Mouse (Mus musculus) limb, embryonic 15.5 days (tissue): ENCODE measurements around the gene Vezt. TPM values are rescaled to one million over a fixed set of nuclear protein-coding genes. Genes with fewer than 3 reads are reported as not detected.

ENCODE experiments used
- ATAC-seq: fragments of 200-750 bp; cut with Nextera tagmentation; 2 replicates; pipeline ENCODE4 v1.8.0; 2017; ENCODE audit warnings: low read depth, moderate TSS enrichment; ENCODE audit not compliant: insufficient number of reproducible peaks, low FRiP score, low TSS enrichment
- H3K27ac ChIP-seq: fragments of 300-500 bp; sonication (generic); 2 replicates; pipeline ENCODE4 v1.5.1; 2015; ENCODE audit warnings: moderate library complexity, mild to moderate bottlenecking, inconsistent platforms
- H3K27me3 ChIP-seq: fragments of 300-500 bp; sonication (generic); 2 replicates; pipeline ENCODE4 v1.6.1; 2015; ENCODE audit warnings: inconsistent platforms
- H3K36me3 ChIP-seq: fragments of 300-500 bp; sonication (generic); 2 replicates; pipeline ENCODE4 v1.6.1; 2015; ENCODE audit warnings: inconsistent platforms
- H3K4me1 ChIP-seq: fragments of 300-500 bp; sonication (generic); 2 replicates; pipeline ENCODE4 v1.6.1; 2015; ENCODE audit warnings: inconsistent platforms
- H3K4me2 ChIP-seq: fragments of 300-500 bp; sonication (generic); 2 replicates; pipeline ENCODE4 v1.6.1; 2015; ENCODE audit warnings: mild to moderate bottlenecking, inconsistent platforms
- H3K4me3 ChIP-seq: fragments of 300-500 bp; sonication (generic); 2 replicates; pipeline ENCODE4 v1.5.1; 2015; ENCODE audit warnings: mild to moderate bottlenecking, inconsistent platforms
- H3K9ac ChIP-seq: fragments of 300-500 bp; sonication (generic); 2 replicates; pipeline ENCODE4 v1.6.1; 2015; ENCODE audit warnings: inconsistent platforms
- H3K9me3 ChIP-seq: fragments of 300-500 bp; sonication (generic); 2 replicates; pipeline ENCODE4 v1.6.1; 2016; ENCODE audit warnings: inconsistent platforms
- WGBS: fragments of 180-500 bp; shearing (Covaris S2); methylation state at CpG from one replicate; pipeline ENCODE4 v1.1.7; 2015; 5-methylcytosine and 5-hydroxymethylcytosine counted together
- microRNA counts: library from miRNA; unstranded; fragments of <30 nt; microRNA quantifications from one replicate; lab custom pipeline; 2016
- microRNA-seq: library from miRNA; unstranded; fragments of <30 nt; microRNA quantifications from one replicate; pipeline ENCODE4, GENCODE M21; 2016
- polyA plus RNA-seq: library from polyadenylated mRNA; unstranded; fragments of >200 nt; fragmentation: Nextera tagmentation; extraction: Ambion mirVana; gene quantifications from 2 replicates; pipeline ENCODE4 v1.2.1, GENCODE M21; 2015

Vezt gene
- polyA plus RNA-seq, 1 experiment from 2014 or later, result 26.3 TPM

DNA sequence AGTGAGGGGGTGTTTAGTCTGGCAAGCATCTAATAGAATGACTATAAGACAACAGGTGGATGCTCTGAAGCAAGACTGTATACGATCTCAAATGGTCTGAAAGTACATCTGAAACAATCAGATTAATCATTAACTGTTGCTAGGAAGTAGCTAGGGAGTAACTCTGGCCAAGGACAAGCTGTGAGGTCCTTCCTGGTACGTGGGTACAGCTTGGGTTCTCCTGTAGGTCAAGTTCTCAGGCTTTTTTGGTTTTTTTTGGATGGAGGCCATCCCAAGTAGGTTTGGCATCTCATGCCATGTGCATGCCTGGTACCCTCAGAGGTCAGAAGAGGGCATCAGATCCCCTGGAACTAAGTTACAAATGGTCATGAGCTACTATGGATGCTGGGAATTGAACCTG is 136.3 kb downstream of the Vezt start:
- Histone ChIP-seq H3K9me3 (no peaks in the 10 kb centered on the region), H3K27ac (no peak overlapping the region), H3K9ac (no peak overlapping the region), H3K36me3 (no peaks in the 10 kb centered on the region), H3K4me1 (no peaks in the 10 kb centered on the region), H3K4me2 (no peak overlapping the region), H3K4me3 (no peak overlapping the region), H3K27me3 (no peaks in the 10 kb centered on the region)
- 57% methylated on average over 2 of the region's 2 CpGs for WGBS
- no peak for ATAC-seq

DNA sequence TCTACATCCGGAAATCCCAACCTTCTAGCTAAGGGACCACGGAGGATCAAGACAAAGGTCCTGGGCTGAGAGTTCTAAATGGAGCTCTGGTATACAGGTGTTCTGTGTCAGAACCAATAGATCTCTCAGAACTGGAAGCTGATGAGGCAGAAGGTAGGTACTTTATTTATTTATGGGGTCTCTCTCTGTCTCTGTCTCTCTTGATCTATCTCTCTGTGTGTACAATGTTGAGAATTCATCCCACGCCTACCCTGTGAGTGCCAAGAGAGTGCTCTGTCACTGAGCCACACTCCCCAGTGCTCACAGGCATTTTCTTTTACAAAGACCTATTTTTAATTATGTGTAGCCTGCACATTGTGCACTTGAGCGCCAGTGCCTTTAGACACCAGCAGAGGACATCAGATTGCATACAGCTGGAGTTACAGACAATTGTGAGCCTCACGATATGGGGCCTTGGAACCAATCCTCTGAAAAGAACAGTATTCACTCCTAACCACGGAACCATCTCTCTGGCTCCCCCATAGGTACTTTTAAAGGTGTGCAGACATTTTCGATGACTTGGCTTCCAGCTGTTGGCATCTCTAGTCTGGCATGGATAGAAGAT is 138.5 kb downstream of the Vezt start, which contains the start of gene Metap2:
Gene Metap2, minus strand, starts transcription at position 51 of the 604 bp plus-strand sequence.
- Histone ChIP-seq H3K4me3 (no peak within 1 kb of the TSS), H3K9ac (no peak within 1 kb of the TSS), H3K9me3 (no peaks in the 10 kb centered on the region), H3K4me2 (no peak within 1 kb of the TSS), H3K36me3 (no peaks in the 10 kb centered on the region), H3K27me3 (no peaks in the 10 kb centered on the region), H3K4me1 (no peaks in the 10 kb centered on the region), H3K27ac (no peak within 1 kb of the TSS)
- no peak for ATAC-seq
- 63% methylated on average over 7 of the region's 7 CpGs for WGBS

DNA sequence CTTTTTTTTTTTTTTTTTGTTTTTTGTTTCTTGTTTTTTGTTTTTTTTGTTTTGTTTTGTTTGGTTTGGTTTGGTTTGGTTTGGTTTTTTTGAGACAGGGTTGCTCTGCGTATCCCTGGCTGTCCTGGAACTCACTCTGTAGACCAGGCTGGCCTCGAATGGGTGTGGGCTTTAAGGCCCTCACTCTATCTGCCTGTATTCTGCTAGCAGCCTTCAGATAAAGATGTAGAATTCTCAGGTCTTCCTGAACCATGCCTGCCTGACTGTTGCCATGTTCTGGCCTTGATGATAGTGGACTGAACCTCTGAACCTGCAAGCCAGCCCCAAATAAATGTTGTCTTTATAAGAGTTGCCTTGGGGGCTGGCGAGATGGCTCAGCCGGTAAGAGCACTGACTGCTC is 143.1 kb downstream of the Vezt start:
- 88% methylated on average over 4 of the region's 4 CpGs for WGBS
- H3K27ac ChIP-seq, result no peak overlapping the region

DNA sequence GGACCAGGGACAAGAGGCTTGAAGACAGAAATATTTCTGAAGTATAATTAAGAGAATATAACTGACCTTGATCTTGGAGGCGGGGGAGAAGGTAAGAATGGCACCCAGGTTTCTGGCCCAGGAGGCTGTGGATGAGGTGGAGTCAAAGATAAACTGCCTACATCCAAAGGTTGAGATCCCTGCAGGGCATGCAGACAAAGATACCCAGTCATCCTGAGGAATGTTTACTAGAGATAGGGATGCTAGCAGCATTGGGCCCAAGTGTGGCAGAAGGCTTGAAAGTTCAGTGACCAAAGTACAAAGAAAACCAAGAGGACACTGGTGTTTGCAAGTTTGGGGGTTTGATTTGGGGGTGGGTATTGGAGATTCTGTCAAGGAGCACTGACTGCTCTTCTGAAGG is 144.6 kb downstream of the Vezt start:
- peaks cover 11% of the 10 kb centered on the region for H3K36me3 ChIP-seq
- no peak for ATAC-seq
- no peak overlapping the region for H3K9ac ChIP-seq
- H3K4me2 ChIP-seq, result no peak overlapping the region
- peaks cover 9% of the 10 kb centered on the region for H3K4me1 ChIP-seq
- H3K4me3 ChIP-seq, result no peak overlapping the region
- H3K9me3 ChIP-seq, result no peaks in the 10 kb centered on the region
- H3K27me3 ChIP-seq, result no peaks in the 10 kb centered on the region
- no peak overlapping the region for H3K27ac ChIP-seq
- WGBS, result 92% methylated on average over 1 of the region's 1 CpGs

More for the DNA sequence above, 143.1 kb downstream of the Vezt start:
- no peaks in the 10 kb centered on the region for H3K27me3 ChIP-seq
- no peaks in the 10 kb centered on the region for H3K9me3 ChIP-seq
- no peak for ATAC-seq
- peaks cover 9% of the 10 kb centered on the region for H3K4me1 ChIP-seq
- no peak overlapping the region for H3K9ac ChIP-seq
- no peak overlapping the region for H3K4me3 ChIP-seq
- no peak overlapping the region for H3K4me2 ChIP-seq
- no peaks in the 10 kb centered on the region for H3K36me3 ChIP-seq

DNA sequence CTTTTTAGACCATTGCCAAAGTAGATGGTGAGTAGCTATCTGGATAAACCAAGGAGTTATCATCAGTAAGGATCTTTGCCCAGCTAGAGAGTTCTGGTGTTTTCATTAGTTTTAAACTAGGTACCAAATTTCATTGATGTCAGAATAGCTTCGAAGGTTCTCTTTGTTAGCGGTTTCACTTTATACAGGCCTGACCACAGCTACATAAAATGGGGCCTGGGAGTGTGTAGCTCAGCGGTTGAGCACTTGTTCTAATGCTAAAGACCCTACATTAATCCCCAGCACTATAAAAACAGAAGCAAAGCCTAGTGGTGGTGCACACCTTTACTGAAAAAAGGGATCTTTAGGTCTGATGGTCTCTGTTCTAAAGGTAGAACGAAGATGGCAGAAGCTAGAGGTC is 145.1 kb downstream of the Vezt start:
- no peak overlapping the region for H3K27ac ChIP-seq
- ATAC-seq, result no peak
- H3K4me3 ChIP-seq, result peak overlapping the region; percentile 82
- H3K4me2 ChIP-seq, result peak overlapping the region; percentile 76
- no peaks in the 10 kb centered on the region for H3K9me3 ChIP-seq
- no peak overlapping the region for H3K9ac ChIP-seq
- H3K4me1 ChIP-seq, result peaks cover 9% of the 10 kb centered on the region
- no peaks in the 10 kb centered on the region for H3K27me3 ChIP-seq
- 69% methylated on average over 4 of the region's 4 CpGs for WGBS
- peaks cover 14% of the 10 kb centered on the region for H3K36me3 ChIP-seq

DNA sequence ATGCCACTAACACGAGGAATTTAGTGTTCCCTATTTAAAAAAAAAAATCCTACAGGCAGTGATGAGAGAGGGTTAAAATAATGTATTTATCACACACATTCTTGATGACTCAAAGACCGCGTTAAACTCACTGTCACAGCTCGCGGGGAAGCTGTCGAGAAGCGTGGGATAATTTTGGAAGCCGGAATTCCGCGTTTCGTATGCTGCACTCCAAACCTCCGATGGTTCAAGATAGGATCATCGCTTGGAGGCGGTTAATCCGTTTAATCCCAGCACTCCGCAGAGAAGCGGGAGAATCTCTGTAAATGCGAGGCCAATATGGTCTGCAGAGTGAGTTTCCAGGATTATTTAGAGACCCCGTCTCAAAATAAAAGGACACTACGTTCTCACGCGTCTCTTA is 145.6 kb downstream of the Vezt start:
- ATAC-seq, result 0 out of 2 replicates have a peak, but pooled peaks have one; percentile 2

DNA sequence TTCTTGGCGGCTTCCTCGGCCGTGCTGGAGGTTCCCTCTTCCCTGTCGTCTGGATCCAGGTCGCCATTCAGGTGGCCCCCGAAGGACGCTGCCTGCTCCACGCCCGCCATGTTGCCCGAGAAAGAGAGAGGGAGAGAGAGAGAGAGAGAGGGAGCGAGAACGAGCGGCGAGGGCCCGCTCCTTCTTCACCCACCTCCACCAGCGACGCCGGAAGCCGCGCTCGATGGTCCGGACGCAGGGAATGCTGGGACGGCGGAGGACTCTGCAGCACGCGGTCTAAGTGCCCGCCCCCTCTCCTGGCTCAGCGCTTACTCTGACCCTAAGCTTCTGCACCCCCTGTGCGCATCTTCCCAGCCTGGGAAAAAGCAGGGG is 146.1 kb downstream of the Vezt start:
- under 1% methylated on average over 27 of the region's 30 CpGs for WGBS
- peaks cover 23% of the 10 kb centered on the region for H3K36me3 ChIP-seq
- H3K4me2 ChIP-seq, result peak overlapping the region; percentile 76
- no peaks in the 10 kb centered on the region for H3K9me3 ChIP-seq
- peaks cover 9% of the 10 kb centered on the region for H3K4me1 ChIP-seq
- peak overlapping the region; percentile 79 for H3K9ac ChIP-seq
- peak overlapping the region; percentile 92 for H3K27ac ChIP-seq
- peak; percentile 93 for ATAC-seq
- H3K4me3 ChIP-seq, result peak overlapping the region; percentile 82
- H3K27me3 ChIP-seq, result no peaks in the 10 kb centered on the region

More for the DNA sequence above, 145.6 kb downstream of the Vezt start:
- no peaks in the 10 kb centered on the region for H3K9me3 ChIP-seq
- H3K9ac ChIP-seq, result peak overlapping the region; percentile 79
- peak overlapping the region; percentile 92 for H3K27ac ChIP-seq
- H3K4me2 ChIP-seq, result peak overlapping the region; percentile 76
- peaks cover 19% of the 10 kb centered on the region for H3K36me3 ChIP-seq
- peak overlapping the region; percentile 82 for H3K4me3 ChIP-seq
- H3K4me1 ChIP-seq, result peaks cover 9% of the 10 kb centered on the region
- H3K27me3 ChIP-seq, result no peaks in the 10 kb centered on the region
- under 1% methylated on average over 22 of the region's 22 CpGs for WGBS

MicroRNAs encoded within 50 kb of the gene (microRNA counts, 519-probe panel; counts per million panel counts)
- microRNA mmu-miR-331-3p (lab: Ali Mortazavi, UCI), result 2,600 counts per million, percentile 55 among the panel's probes with 10 or more counts
- microRNA mmu-miR-331-5p (lab: Ali Mortazavi, UCI), result 1,268 counts per million, percentile 10 among the panel's probes with 10 or more counts

Small RNA genes lying within 50 kb of the gene (microRNA-seq; reads per million reads assigned to microRNA genes)
- 56.7 reads per million, percentile 42 among the genes with 10 or more reads in this experiment for gene Mir331

Other genes starting within 250 kb of the Vezt start
- 0.52 and 0.95 TPM in 2 replicates for gene Usp44, start 204.3 kb downstream of the Vezt start, polyA plus RNA-seq
- 180 and 183 TPM in 2 replicates for gene Metap2, start 138.7 kb downstream of the Vezt start, polyA plus RNA-seq
- gene Fgd6, start 184 bp upstream of the Vezt start, polyA plus RNA-seq, result 2.1 and 2.8 TPM in 2 replicates
- 8.0 and 9.0 TPM in 2 replicates for gene Nr2c1, start 112.2 kb upstream of the Vezt start, polyA plus RNA-seq
- 253 and 283 TPM in 2 replicates for gene Ndufa12, start 162.9 kb upstream of the Vezt start, polyA plus RNA-seq